Mouse (Mus musculus): ENCODE measurements around the gene Zdhhc11.

Gene Zdhhc11

GRCm38 (mm10) chr13:73963551-73963950 is at the start of gene Zdhhc11:
Gene Zdhhc11 (plus strand): TSS chr13:73963851.
- CTCF ChIA-PET, result interaction anchor here (1.4 kb wide), 1 partner anchor 8 kb away, joined by 3 read pairs; no protein-coding TSS in a partner anchor

GRCm38 (mm10) chr13:73932201-73932600 is 31.4 kb upstream of the Zdhhc11 start:
- CTCF ChIA-PET, result no interaction called here

GRCm38 (mm10) chr13:73936938-73937320 is 26.7 kb upstream of the Zdhhc11 start:
- CTCF ChIA-PET, result interaction anchor here (0.7 kb wide), 1 partner anchor 538 kb away, joined by 3 read pairs; no protein-coding TSS in a partner anchor

- CTCF ChIA-PET, result no interaction called here
Measured at GRCm38 (mm10) chr13:73937321-73938176, 26.1 kb upstream of the Zdhhc11 start, which contains the start of the genes Trip13 and Brd9. Gene Trip13 (minus strand): TSS chr13:73937784. Gene Brd9 (plus strand): TSS chr13:73937811.

DNA sequence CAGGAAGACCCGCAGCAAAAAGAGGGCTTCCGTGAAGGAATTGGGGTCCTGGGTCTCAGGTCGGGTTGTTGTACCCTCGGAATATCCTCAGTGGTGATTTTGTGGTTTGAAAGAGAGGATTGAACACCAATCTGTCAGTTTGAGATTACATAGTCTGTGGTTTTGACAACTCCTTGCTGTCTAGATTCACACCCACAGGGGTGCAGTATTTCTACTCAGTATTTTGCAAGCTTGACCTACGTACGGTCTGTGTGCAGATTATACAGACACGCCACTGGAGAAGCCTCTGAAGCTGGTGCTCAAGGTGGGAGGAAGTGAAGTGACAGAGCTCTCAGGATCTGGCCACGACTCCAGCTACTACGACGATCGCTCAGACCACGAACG is 25.5 kb upstream of the Zdhhc11 start:
- CTCF ChIA-PET, result no interaction called here

DNA sequence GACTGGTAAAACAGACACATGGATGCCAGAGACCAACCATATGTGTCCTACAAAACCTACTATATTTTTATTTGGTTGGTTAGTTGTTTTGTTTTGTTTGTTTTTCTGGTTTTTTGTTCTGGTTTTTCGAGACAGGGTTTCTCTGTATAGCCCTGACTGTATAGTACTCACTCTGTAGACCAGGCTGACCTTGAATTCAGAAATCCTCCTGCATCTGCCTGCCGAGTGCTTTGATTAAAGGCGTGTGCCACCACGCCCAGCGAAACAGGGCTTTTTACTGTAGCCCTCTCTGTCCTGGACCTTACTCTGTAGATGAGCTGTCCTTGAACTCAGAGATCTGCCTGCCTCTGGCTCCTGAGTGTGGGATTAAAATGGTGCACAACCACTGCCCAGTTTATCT is 24.6 kb upstream of the Zdhhc11 start:
- CTCF ChIA-PET, result interaction anchor here (0.5 to 0.6 kb wide), 2 partner anchors 21 to 641 kb away, joined by 3 to 6 read pairs; no protein-coding TSS in a partner anchor

- CTCF ChIA-PET, result interaction anchor here (0.7 kb wide), 1 partner anchor 8 kb away, joined by 5 read pairs; no protein-coding TSS in a partner anchor
Measured at GRCm38 (mm10) chr13:73944606-73945005, 19.0 kb upstream of the Zdhhc11 start.

- CTCF ChIA-PET, result no interaction called here
Measured at GRCm38 (mm10) chr13:73953551-73954130, 10.0 kb upstream of the Zdhhc11 start.

- CTCF ChIA-PET, result no interaction called here
Measured at GRCm38 (mm10) chr13:73954666-73955065, 9.0 kb upstream of the Zdhhc11 start.

DNA sequence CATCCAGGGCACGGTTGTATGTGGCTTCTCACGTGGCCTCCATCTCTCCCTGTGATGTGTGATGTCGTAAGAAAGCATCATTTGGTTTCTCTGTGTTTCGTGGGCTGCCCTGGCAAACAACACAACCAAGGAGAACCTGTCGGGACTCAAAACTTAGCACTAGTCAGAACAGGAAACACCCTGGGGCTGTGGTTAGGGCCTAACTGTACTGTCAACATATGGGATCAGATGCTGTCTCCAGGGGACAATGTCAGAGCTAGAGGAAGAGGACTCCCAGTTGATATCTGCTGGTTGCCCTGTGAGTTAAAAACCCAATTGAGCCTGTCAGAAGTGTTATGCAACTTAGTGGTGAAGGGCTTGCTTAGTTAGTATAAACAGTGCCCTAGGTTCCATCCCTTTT is 8.1 kb upstream of the Zdhhc11 start:
- CTCF ChIA-PET, result no interaction called here

DNA sequence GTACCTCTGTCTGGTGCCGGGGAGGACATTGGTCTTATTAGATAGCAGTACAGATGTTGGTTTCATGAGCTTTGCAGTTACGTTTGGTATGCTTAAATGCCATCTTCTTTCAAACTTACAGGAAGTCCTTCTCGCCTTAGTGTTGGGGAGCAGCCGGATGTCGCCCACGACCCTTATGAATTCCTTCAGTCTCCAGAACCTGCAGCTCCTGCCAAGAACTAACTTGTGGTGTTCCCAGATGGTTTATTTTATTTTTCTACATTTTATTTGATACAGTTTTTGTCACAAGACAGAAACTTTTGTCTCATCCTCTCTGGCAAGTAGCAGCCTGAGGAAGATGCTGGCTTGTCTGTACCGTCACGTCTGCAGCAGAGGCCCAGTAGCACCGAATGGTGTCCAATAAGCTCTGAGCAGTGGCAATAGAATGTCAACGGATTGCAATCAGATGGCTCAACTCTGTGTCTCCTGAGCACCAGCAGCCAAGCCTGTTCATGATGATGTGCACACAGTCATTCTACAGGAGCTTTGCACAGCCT is 3.5 kb upstream of the Zdhhc11 start:
- CTCF ChIA-PET, result no interaction called here

DNA sequence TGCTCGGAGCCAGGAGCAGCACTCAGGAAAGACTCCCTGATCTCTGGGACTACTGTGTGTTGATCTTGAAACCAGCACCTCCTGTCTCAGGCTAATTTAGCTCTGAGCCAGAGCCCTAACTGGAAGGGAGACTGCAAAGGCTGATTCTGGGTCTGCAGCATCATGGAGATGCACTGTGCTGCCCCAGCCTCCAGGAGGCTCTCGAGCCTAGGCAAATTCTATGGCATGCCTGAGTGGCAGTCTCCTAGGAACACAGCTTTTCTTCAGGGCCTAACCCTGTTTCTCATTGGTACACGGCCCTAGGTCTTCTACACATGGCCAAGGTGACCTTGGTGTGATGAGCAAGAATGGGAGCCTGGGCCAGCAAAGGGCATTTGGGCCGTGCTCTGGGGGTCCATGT is 2.5 kb upstream of the Zdhhc11 start:
- CTCF ChIA-PET, result no interaction called here

GRCm38 (mm10) chr13:73970545-73971448 is 7.1 kb downstream of the Zdhhc11 start:
- CTCF ChIA-PET, result interaction anchor here (0.6 to 1.0 kb wide), 4 partner anchors 8 to 209 kb away, joined by 3 to 12 read pairs (median 6); partner anchors contain the start of gene Zdhhc11

GRCm38 (mm10) chr13:73974523-73974922 is 10.9 kb downstream of the Zdhhc11 start:
- CTCF ChIA-PET, result no interaction called here

DNA sequence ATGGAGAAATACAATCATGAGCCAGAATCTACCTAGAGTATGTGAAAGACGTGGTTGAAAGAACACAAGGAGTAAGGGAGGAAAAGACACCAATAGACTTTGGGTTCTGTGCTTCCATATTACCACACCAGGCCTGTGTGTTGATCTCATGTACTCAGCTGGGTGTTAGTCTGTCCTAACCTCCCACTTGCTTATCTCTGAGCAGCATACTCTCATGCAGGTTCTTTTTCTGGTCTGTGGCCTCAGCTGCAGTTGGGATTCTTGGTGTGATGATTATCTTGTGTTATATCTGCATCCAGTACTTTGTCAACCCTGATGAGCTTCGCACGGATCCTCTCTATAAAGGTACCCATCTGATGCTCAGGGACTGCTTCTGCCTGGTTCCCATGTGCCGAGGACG is 13.3 kb downstream of the Zdhhc11 start:
- CTCF ChIA-PET, result no interaction called here

DNA sequence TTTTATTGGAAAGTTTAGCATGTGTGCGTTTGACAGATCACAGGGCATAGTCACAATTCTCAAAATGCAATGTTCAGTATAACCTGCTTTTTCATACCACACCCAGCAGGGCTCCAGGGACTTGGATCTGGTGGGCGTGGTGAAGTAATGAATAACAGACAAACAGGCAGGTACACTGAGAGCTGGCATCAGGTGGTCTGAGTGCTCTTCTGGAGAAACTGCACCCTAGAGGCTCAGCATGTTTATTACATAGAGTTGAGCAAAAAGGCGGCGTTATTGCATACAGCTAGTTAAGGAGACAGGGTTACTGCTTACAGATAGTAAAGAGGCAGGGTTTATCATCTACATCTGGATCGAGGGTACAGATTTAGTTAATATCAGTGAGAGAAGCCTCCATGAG is 26.7 kb downstream of the Zdhhc11 start:
- CTCF ChIA-PET, result no interaction called here

DNA sequence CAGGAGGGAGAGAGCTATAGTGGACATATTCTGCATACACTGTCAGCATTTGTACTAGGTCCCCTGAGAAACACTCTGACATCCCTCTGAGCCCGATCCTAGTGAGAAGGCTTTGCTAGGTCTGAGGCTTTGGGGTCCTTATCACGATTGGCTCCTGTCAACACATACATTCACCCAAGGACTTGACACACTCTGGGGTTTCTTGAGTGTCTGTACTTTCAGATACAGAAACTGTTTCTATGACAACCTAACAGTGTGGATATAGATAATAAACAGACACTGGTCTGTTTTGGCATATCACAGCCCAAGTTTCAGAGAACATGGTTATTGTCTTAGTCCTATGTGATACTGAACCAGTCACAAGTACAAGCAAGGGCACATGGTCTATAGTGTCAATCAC is 27.1 kb downstream of the Zdhhc11 start:
- CTCF ChIA-PET, result no interaction called here

DNA sequence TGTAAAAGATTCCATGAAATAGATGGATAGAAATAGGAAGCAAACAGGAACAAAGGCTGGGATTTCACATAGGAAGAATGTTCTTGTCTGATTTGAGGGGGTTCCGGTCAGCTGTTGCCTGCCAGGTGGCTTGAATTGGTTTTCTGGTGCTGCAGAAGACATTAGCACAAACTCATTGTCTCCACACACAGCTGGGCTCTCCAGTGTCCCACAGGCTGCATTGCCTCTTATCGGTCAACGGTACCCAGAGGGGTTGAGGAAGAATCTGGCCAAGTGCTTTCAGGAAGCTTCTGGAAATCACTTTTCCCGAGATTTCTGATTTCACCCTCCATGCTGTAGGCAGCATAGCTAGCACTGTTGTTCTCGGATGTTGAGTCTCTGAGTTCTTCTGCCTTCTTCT is 27.6 kb downstream of the Zdhhc11 start:
- CTCF ChIA-PET, result no interaction called here

DNA sequence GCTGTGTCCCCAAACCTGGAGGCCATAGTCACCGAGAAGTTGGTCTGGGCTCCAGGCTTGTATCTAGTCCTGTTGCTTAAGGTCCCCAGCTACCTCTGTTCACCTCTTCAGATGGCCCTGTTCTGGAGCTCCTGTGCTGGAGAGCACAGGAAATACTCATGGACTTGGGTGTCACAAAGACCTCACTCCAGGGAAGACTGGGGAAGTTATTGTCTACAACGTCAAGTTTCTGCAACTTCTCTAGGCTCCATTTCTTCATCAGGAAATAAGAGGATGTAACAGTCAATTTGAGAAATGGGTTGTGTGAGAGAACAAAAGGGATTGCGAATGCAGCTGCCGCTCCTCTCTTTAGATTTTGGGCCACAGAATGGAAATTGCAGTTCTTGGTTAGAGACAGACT is 32.8 kb downstream of the Zdhhc11 start:
- CTCF ChIA-PET, result no interaction called here

GRCm38 (mm10) chr13:74000519-74000918 is 36.9 kb downstream of the Zdhhc11 start:
- CTCF ChIA-PET, result no interaction called here

- CTCF ChIA-PET, result no interaction called here
Measured at GRCm38 (mm10) chr13:74000961-74001360, 37.3 kb downstream of the Zdhhc11 start.

DNA sequence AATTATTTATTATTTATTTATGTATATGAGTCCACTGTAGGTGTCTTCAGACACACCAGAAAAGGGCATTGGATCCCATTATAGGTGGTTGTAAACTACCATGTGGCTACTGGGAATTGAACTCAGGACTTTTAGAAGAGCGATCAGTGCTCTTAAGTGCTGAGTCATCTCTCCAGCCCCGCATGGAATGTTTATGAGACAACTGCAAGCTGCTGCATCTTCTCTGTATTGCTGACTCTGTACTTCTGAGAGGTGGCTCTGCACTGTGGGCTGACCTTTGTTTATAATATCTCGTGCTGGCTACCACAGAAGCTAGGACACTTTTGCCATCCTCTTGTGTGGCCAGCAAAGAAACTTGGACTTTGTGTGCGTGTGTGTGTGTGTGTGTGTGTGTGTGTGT is 37.8 kb downstream of the Zdhhc11 start:
- CTCF ChIA-PET, result no interaction called here

Data from spleen, embryonic (tissue).